Mouse (Mus musculus) CH12.LX (cell line): ENCODE measurements around the gene Cplane1. TPM values are rescaled to one million over a fixed set of nuclear protein-coding genes. Genes with fewer than 3 reads are reported as not detected.

Experiments
- DNase-seq: peaks from one replicate; pipeline ENCODE4 v3.0.0-alpha.2; 2013; ENCODE audit errors: extremely low read depth
- H3K27ac ChIP-seq: 2 replicates; pipeline ENCODE4 v1.5.1; 2012; ENCODE audit warnings: low read depth, mild to moderate bottlenecking, control low read depth, moderate library complexity; ENCODE audit not compliant: insufficient read depth
- H3K27me3 ChIP-seq: replicated peaks from 2 replicates; pipeline ENCODE3; 2012; ENCODE audit warnings: inconsistent platforms
- H3K36me3 ChIP-seq, 2 experiments: replicated peaks in 1 of 2; 2 replicates each; pipeline versions ENCODE3 to v1.6.1; 2012; ENCODE audit warnings: inconsistent platforms in 1 of 2, low read length in 1 of 2, mild to moderate bottlenecking in 1 of 2, mixed read lengths in 1 of 2, moderate library complexity in 1 of 2; ENCODE audit not compliant: control insufficient read depth in 1 of 2, insufficient read depth in 1 of 2
- H3K4me1 ChIP-seq, 2 experiments: 2 replicates each; pipeline ENCODE4 v1.6.1; 2012; ENCODE audit warnings: inconsistent platforms in 1 of 2, moderate library complexity in 1 of 2; ENCODE audit not compliant: insufficient read depth in 2 of 2, control insufficient read depth in 1 of 2
- H3K4me2 ChIP-seq: 2 replicates; pipeline ENCODE4 v1.6.1; 2012; ENCODE audit warnings: low read depth, mild to moderate bottlenecking, control low read depth; ENCODE audit not compliant: poor library complexity, insufficient read depth, severe bottlenecking
- H3K4me3 ChIP-seq, 3 experiments: fragments of 150-350 bp in 1 of 3; sonication (generic) in 1 of 3; replicated peaks in 1 of 3; 2 replicates each; pipeline versions ENCODE3 to v1.5.1; 2011 to 2012; ENCODE audit warnings: low read depth in 2 of 3, low read length in 2 of 3, mild to moderate bottlenecking in 2 of 3, moderate library complexity in 2 of 3, control low read depth in 1 of 3, improper control_type of control experiment in 1 of 3, inconsistent platforms in 1 of 3, mixed read lengths in 1 of 3; ENCODE audit not compliant: poor library complexity in 1 of 3
- H3K79me2 ChIP-seq: replicated peaks from 2 replicates; pipeline ENCODE4 v1.6.1; 2012; ENCODE audit warnings: mild to moderate bottlenecking, moderate library complexity; ENCODE audit not compliant: control insufficient read depth, poor library complexity, insufficient read depth, severe bottlenecking; ENCODE audit errors: extremely low read depth
- H3K9ac ChIP-seq: 2 replicates; pipeline ENCODE4 v1.6.1; 2012; ENCODE audit warnings: low read depth, mild to moderate bottlenecking, control low read depth, moderate library complexity; ENCODE audit not compliant: insufficient read depth
- H3K9me3 ChIP-seq: replicated peaks from 2 replicates; pipeline ENCODE3; 2012; ENCODE audit warnings: low read length, inconsistent platforms, mixed read lengths
- BHLHE40 ChIP-seq: IDR thresholded peaks from 2 replicates; pipeline ENCODE4 v1.6.1; 2011; ENCODE audit warnings: mild to moderate bottlenecking, low read depth, low read length, improper control_type of control experiment
- CHD1 ChIP-seq: IDR thresholded peaks from 2 replicates; pipeline ENCODE4 v1.6.1; 2012; ENCODE audit warnings: low read depth, low read length, improper control_type of control experiment, inconsistent platforms
- CHD2 ChIP-seq: IDR thresholded peaks from 2 replicates; pipeline ENCODE4 v1.6.1; 2011; ENCODE audit warnings: low read length, improper control_type of control experiment
- E2F4 ChIP-seq: IDR thresholded peaks from 2 replicates; pipeline ENCODE4 v1.6.1; 2011; ENCODE audit warnings: low read depth, low read length, improper control_type of control experiment; ENCODE audit not compliant: insufficient replicate concordance
- EP300 ChIP-seq: IDR thresholded peaks from 2 replicates; pipeline ENCODE4 v1.6.1; 2011; ENCODE audit warnings: low read length, improper control_type of control experiment
- ETS1 ChIP-seq: conservative IDR thresholded peaks from 2 replicates; pipeline ENCODE4 v1.6.1; 2012; ENCODE audit warnings: low read depth, mild to moderate bottlenecking, inconsistent platforms, low read length, improper control_type of control experiment, moderate library complexity
- GABPA ChIP-seq: IDR thresholded peaks from 2 replicates; pipeline ENCODE4 v1.6.1; 2012; ENCODE audit warnings: low read depth, low read length, improper control_type of control experiment, inconsistent platforms; ENCODE audit not compliant: insufficient replicate concordance
- HCFC1 ChIP-seq: IDR thresholded peaks from 2 replicates; pipeline ENCODE4 v1.6.1; 2012; ENCODE audit warnings: low read depth, mild to moderate bottlenecking, inconsistent platforms, low read length, improper control_type of control experiment
- IRF4 ChIP-seq: IDR thresholded peaks from 2 replicates; pipeline ENCODE4 v1.6.1; 2014; ENCODE audit warnings: low read depth, mild to moderate bottlenecking, inconsistent platforms, low read length, improper control_type of control experiment
- KAT2A ChIP-seq: IDR thresholded peaks from 2 replicates; pipeline ENCODE4 v1.6.1; 2012; ENCODE audit warnings: low read length, improper control_type of control experiment, inconsistent platforms; ENCODE audit not compliant: insufficient replicate concordance
- MAFK ChIP-seq: IDR thresholded peaks from 2 replicates; pipeline ENCODE4 v1.6.1; 2011; ENCODE audit warnings: low read length, improper control_type of control experiment; ENCODE audit not compliant: insufficient replicate concordance
- MAX ChIP-seq: IDR thresholded peaks from 2 replicates; pipeline ENCODE4 v1.6.1; 2011; ENCODE audit warnings: low read length, improper control_type of control experiment
- MAZ ChIP-seq: IDR thresholded peaks from 2 replicates; pipeline ENCODE4 v1.6.1; 2012; ENCODE audit warnings: low read depth, mild to moderate bottlenecking, inconsistent platforms, low read length, improper control_type of control experiment, moderate library complexity
- MEF2A ChIP-seq: IDR thresholded peaks from 2 replicates; pipeline ENCODE4 v1.6.1; 2014; ENCODE audit warnings: low read depth, mild to moderate bottlenecking, inconsistent platforms, low read length, improper control_type of control experiment, borderline replicate concordance
- MXI1 ChIP-seq: IDR thresholded peaks from 2 replicates; pipeline ENCODE4 v1.6.1; 2011; ENCODE audit warnings: mild to moderate bottlenecking, low read depth, low read length, improper control_type of control experiment
- MYC ChIP-seq: IDR thresholded peaks from 2 replicates; pipeline ENCODE4 v1.6.1; 2011; ENCODE audit warnings: low read depth, mild to moderate bottlenecking, improper control_type of control experiment, low read length
- NELFE ChIP-seq: IDR thresholded peaks from 2 replicates; pipeline ENCODE4 v1.6.1; 2011; ENCODE audit warnings: low read depth, low read length, improper control_type of control experiment
- NRF1 ChIP-seq: IDR thresholded peaks from 2 replicates; pipeline ENCODE4 v1.6.1; 2014; ENCODE audit warnings: low read depth, mild to moderate bottlenecking, inconsistent platforms, low read length, improper control_type of control experiment, moderate library complexity
- POLR2A ChIP-seq: IDR thresholded peaks from 2 replicates; pipeline ENCODE4 v1.6.1; 2011; ENCODE audit warnings: low read depth, mild to moderate bottlenecking, improper control_type of control experiment, low read length
- POLR2AphosphoS2 ChIP-seq: IDR thresholded peaks from 2 replicates; pipeline ENCODE4 v1.6.1; 2011; ENCODE audit warnings: low read depth, low read length, improper control_type of control experiment
- RAD21 ChIP-seq: IDR thresholded peaks from 2 replicates; pipeline ENCODE4 v1.6.1; 2011; ENCODE audit warnings: low read depth, mild to moderate bottlenecking, low read length, improper control_type of control experiment, moderate library complexity
- SIN3A ChIP-seq: IDR thresholded peaks from 2 replicates; pipeline ENCODE4 v1.6.1; 2012; ENCODE audit warnings: low read length, improper control_type of control experiment, inconsistent platforms
- UBTF ChIP-seq: IDR thresholded peaks from 2 replicates; pipeline ENCODE4 v1.6.1; 2012; ENCODE audit warnings: low read depth, mild to moderate bottlenecking, inconsistent platforms, low read length, improper control_type of control experiment, moderate library complexity
- USF1 ChIP-seq: IDR thresholded peaks from 2 replicates; pipeline ENCODE4 v1.6.1; 2014; ENCODE audit warnings: low read depth, mild to moderate bottlenecking, inconsistent platforms, low read length, improper control_type of control experiment
- USF2 ChIP-seq: conservative IDR thresholded peaks from 2 replicates; pipeline ENCODE4 v1.6.1; 2011; ENCODE audit warnings: low read depth, low read length, improper control_type of control experiment
- ZC3H11A ChIP-seq: IDR thresholded peaks from 2 replicates; pipeline ENCODE4 v1.6.1; 2012; ENCODE audit warnings: low read depth, mild to moderate bottlenecking, inconsistent platforms, low read length, improper control_type of control experiment
- ZKSCAN1 ChIP-seq: IDR thresholded peaks from 2 replicates; pipeline ENCODE4 v1.6.1; 2012; ENCODE audit warnings: low read depth, inconsistent platforms, low read length, improper control_type of control experiment, borderline replicate concordance
- ZNF384 ChIP-seq: IDR thresholded peaks from 2 replicates; pipeline ENCODE4 v1.6.1; 2012; ENCODE audit warnings: low read depth, low read length, improper control_type of control experiment, inconsistent platforms
- dilution Hi-C: fragments of 300-500 bp; cut with MboI; formaldehyde crosslinking; loops from 2 replicates; pipeline ENCODE4 v1.14.3; 2020; ENCODE audit warnings: low sequenced_read_pairs; ENCODE audit not compliant: extremely low pct_unique_long_range_greater_than_20kb, extremely low pct_ligation_motif_present
- in situ Hi-C: fragments of 300-500 bp; cut with MboI; formaldehyde crosslinking; loops from 3 replicates; pipeline ENCODE4 v1.14.3; 2019; ENCODE audit warnings: low sequenced_read_pairs, low pct_ligation_motif_present, low pct_unique_long_range_greater_than_20kb, mixed read lengths
- polyA plus RNA-seq: library from polyadenylated mRNA; unstranded; fragments of >175 nt; gene quantifications from 2 replicates; pipeline ENCODE4 v1.2.1, GENCODE M21; 2012; ENCODE audit warnings: low read depth; ENCODE audit not compliant: insufficient read length
- total RNA-seq, 2 experiments: library from RNA; depleted of rRNA; stranded (reverse); fragments of 300-350 nt in 1 of 2; fragments of >200 nt in 1 of 2; gene quantifications; 2 replicates each; pipeline ENCODE4 v1.2.3; 2012 to 2014

Gene Cplane1
- total and polyA plus RNA-seq, 3 experiments, result 2.1 to 5.9 (median 3.7) TPM

DNA sequence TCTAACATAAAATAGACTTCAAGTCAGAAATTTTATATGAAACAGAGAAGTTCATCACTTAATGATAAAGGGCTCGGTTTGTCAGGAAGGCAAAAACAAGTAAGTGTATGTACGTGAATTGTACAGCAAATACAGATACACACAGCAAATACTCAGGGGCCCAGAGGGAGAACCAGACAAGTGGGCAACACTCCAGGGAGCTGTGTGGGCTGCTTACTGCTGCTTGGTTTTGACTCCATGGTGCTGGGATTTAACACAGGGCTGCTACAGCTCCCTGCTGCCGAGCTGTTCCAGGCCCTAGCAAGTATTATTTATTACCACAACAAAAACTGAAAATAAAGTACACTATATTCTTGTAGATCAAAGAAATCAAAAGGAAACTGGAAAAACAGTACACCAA is 98.3 kb downstream of the Cplane1 start:
- Histone ChIP-seq H3K36me3 (peaks cover 28 to 65% of the 10 kb centered on the region in 2 experiments), H3K4me3 (no peak overlapping the region), H3K4me2 (no peak overlapping the region), H3K27me3 (no peaks in the 10 kb centered on the region), H3K27ac (no peak overlapping the region), H3K4me1 (no peaks in the 10 kb centered on the region), H3K9ac (no peak overlapping the region), H3K79me2 (no peaks in the 10 kb centered on the region), H3K9me3 (no peaks in the 10 kb centered on the region)
- TF ChIP-seq MEF2A (no peak), NELFE (no peak), RAD21 (no peak), ETS1 (no peak), EP300 (no peak), BHLHE40 (no peak), CHD2 (no peak), KAT2A (no peak), POLR2A (no peak), USF1 (no peak), CHD1 (no peak), MYC (no peak), HCFC1 (no peak), USF2 (no peak), ZNF384 (no peak), ZC3H11A (no peak), NRF1 (no peak), GABPA (no peak), IRF4 (no peak)
- no peak for DNase-seq
- in situ Hi-C loops (no loop called here), dilution Hi-C loops (no loop called here)

GRCm38 (mm10) chr15:8268231-8268630 is 99.3 kb downstream of the Cplane1 start:
- Histone ChIP-seq H3K79me2 (no peaks in the 10 kb centered on the region), H3K4me1 (no peaks in the 10 kb centered on the region), H3K36me3 (peaks cover 29 to 61% of the 10 kb centered on the region in 2 experiments), H3K27me3 (no peaks in the 10 kb centered on the region), H3K27ac (no peak overlapping the region), H3K9ac (no peak overlapping the region), H3K9me3 (no peaks in the 10 kb centered on the region), H3K4me3 (no peak overlapping the region), H3K4me2 (no peak overlapping the region)
- dilution Hi-C loops (no loop called here), in situ Hi-C loops (no loop called here)
- TF ChIP-seq ZKSCAN1 (no peak), CHD2 (no peak), EP300 (no peak), NRF1 (no peak), MYC (no peak), RAD21 (no peak), MAFK (no peak), MEF2A (no peak), SIN3A (no peak), POLR2AphosphoS2 (no peak), MXI1 (no peak), MAX (no peak), ZC3H11A (no peak), UBTF (no peak), POLR2A (no peak), USF1 (no peak), ETS1 (no peak), E2F4 (no peak), MAZ (no peak), ZNF384 (no peak)
- no peak for DNase-seq
